Mouse (Mus musculus): ENCODE results near the gene Sart1. TPM values are rescaled to one million over a fixed set of nuclear protein-coding genes. Genes with fewer than 3 reads are reported as not detected.
A peak's percentile ranks its signal among the peaks of the same experiment; 100 is the strongest.
"Not testable (repeated sequence)": the region's sequence is repeated elsewhere in the genome, so short reads cannot be mapped to it uniquely, and the experiment has no call there.

Gene Sart1
- total RNA-seq, 2 experiments from 2014 or later: 98.7 to 123 TPM

- no peak for DNase-seq (ENCODE audit: low spot score in 2 of 2)
Observed at GRCm38 (mm10) chr19:5418750-5419466, 30.4 kb upstream of the Sart1 start.

GRCm38 (mm10) chr19:5414534-5414957, 26.0 kb upstream of the Sart1 start:
- DNase-seq (ENCODE audit: low spot score in 2 of 2): no peak

GRCm38 (mm10) chr19:5413840-5414239, 25.3 kb upstream of the Sart1 start:
- no peak for DNase-seq (ENCODE audit: low spot score in 2 of 2)

GRCm38 (mm10) chr19:5411961-5412360, 23.5 kb upstream of the Sart1 start:
- DNase-seq (ENCODE audit: low spot score in 2 of 2): no peak

GRCm38 (mm10) chr19:5410641-5411040, 22.1 kb upstream of the Sart1 start:
- no peak for DNase-seq (ENCODE audit: low spot score in 2 of 2)

GRCm38 (mm10) chr19:5409068-5409467, 20.6 kb upstream of the Sart1 start:
- DNase-seq (ENCODE audit: low spot score in 2 of 2): no peak

GRCm38 (mm10) chr19:5408057-5409001, 19.8 kb upstream of the Sart1 start:
- no peak for DNase-seq (ENCODE audit: low spot score in 2 of 2)

GRCm38 (mm10) chr19:5407133-5407532, 18.6 kb upstream of the Sart1 start:
- no peak for DNase-seq (ENCODE audit: low spot score in 2 of 2)

- DNase-seq (ENCODE audit: low spot score in 2 of 2): not testable (repeated sequence)
Observed at GRCm38 (mm10) chr19:5406531-5407126, 18.1 kb upstream of the Sart1 start.

- no peak for DNase-seq (ENCODE audit: low spot score in 2 of 2)
Observed at GRCm38 (mm10) chr19:5405924-5406323, 17.4 kb upstream of the Sart1 start.

GRCm38 (mm10) chr19:5402293-5402692, 13.8 kb upstream of the Sart1 start, which contains the start of gene Tsga10ip:
TSS of gene Tsga10ip (minus strand) at chr19:5402526.
- DNase-seq (ENCODE audit: low spot score in 2 of 2): no peak

- DNase-seq (ENCODE audit: low spot score in 2 of 2): not testable (repeated sequence)
Observed at GRCm38 (mm10) chr19:5401073-5401472, 12.6 kb upstream of the Sart1 start.

- no peak for DNase-seq (ENCODE audit: low spot score in 2 of 2)
Observed at GRCm38 (mm10) chr19:5395371-5395770, 6.9 kb upstream of the Sart1 start.

GRCm38 (mm10) chr19:5394168-5394567, 5.7 kb upstream of the Sart1 start:
- no peak for DNase-seq (ENCODE audit: low spot score in 2 of 2)

- DNase-seq (ENCODE audit: low spot score in 2 of 2): peak; percentile 39 to 63
Observed at GRCm38 (mm10) chr19:5392892-5393291, 4.4 kb upstream of the Sart1 start.

GRCm38 (mm10) chr19:5390416-5390815, 1.9 kb upstream of the Sart1 start:
- no peak for DNase-seq (ENCODE audit: low spot score in 2 of 2)

GRCm38 (mm10) chr19:5389647-5390046, 1.1 kb upstream of the Sart1 start:
- DNase-seq (ENCODE audit: low spot score in 2 of 2): no peak

- no peak for DNase-seq (ENCODE audit: low spot score in 2 of 2)
Observed at GRCm38 (mm10) chr19:5388011-5388441, 477 bp downstream of the Sart1 start.

- no peak for DNase-seq (ENCODE audit: low spot score in 2 of 2)
Observed at GRCm38 (mm10) chr19:5384715-5385114, 3.8 kb downstream of the Sart1 start.

- DNase-seq (ENCODE audit: low spot score in 2 of 2): no peak
Observed at GRCm38 (mm10) chr19:5383326-5383725, 5.2 kb downstream of the Sart1 start.

- no peak for DNase-seq (ENCODE audit: low spot score in 2 of 2)
Observed at GRCm38 (mm10) chr19:5377446-5377845, 11.1 kb downstream of the Sart1 start.

- no peak for DNase-seq (ENCODE audit: low spot score in 2 of 2)
Observed at GRCm38 (mm10) chr19:5374748-5375147, 13.8 kb downstream of the Sart1 start.
